8 mouse cellular contexts compared by ENCODE assay signal in the genomic region with DNA sequence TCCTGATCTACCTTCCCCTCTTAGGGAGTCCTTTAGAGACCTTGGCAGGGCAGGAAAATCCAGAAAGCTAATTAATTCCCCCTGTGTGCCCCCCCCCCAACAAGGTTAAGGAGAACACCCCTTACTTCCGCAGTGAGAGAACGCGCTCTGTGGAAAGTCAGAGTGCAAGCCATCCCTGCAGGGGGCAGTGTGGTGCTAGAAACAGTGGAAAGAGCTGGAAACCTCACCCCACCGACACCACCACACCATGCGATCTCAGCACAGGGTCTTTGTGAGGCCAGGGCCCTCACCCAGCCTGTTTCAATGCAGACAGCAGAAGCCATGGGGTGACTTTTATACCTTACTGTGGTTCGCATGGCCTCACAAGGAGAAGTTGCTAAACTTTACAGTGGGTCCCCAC. TPM values are rescaled to one million over a fixed set of nuclear protein-coding genes. Genes with fewer than 3 reads are reported as not detected.
A peak's percentile ranks its signal among the peaks of the same experiment; 100 is the strongest.
DNase-seq lines count a peak whose midpoint lies in the region; ATAC-seq and TF ChIP-seq lines count a peak whose summit lies in the region.

No protein-coding gene starts in this region.

- H3K36me3 ChIP-seq in testis, adult 2 months (ENCODE audit: control insufficient read depth, insufficient read depth, low read length), result no peaks in the 10 kb centered on the region
- H3K36me3 ChIP-seq in embryonic facial prominence, embryonic 14.5 days (ENCODE audit: control insufficient read depth, insufficient read depth, low read length), result no peaks in the 10 kb centered on the region
- H3K36me3 ChIP-seq in heart, postnatal 0 days (replicated peaks; ENCODE audit: control insufficient read depth, insufficient read depth, low read length), result no peaks in the 10 kb centered on the region
- no peaks in the 10 kb centered on the region for H3K36me3 ChIP-seq in liver, embryonic 15.5 days (replicated peaks)
- 0 out of 2 replicates have a peak, but pooled peaks cover 2% of the 10 kb centered on the region for H3K36me3 ChIP-seq in neural tube, embryonic 13.5 days

- TF ChIP-seq POLR2A in testis, adult 2 months (IDR thresholded peaks at IDR 0.05; ENCODE audit: control insufficient read depth, low read depth, low read length), result no peak

- no peak for DNase-seq in testis, postnatal 14 days (ENCODE audit: low spot score)
- peak; percentile 82 for DNase-seq in embryonic facial prominence, embryonic 14.5 days (ENCODE audit: low spot score)
- DNase-seq in heart, postnatal 0 days (ENCODE audit: low spot score), result peak; percentile 63
- DNase-seq in kidney, postnatal 14 days, result peak; percentile 87
- DNase-seq in thymus, postnatal 10 days (ENCODE audit: low spot score in 2 of 2), result peak; percentile 12 to 64

- H3K4me2 ChIP-seq in embryonic facial prominence, embryonic 14.5 days (ENCODE audit: low read depth, low read length), result no peak overlapping the region
- H3K4me2 ChIP-seq in heart, postnatal 0 days (ENCODE audit: low read depth, low read length), result no peak overlapping the region
- H3K4me2 ChIP-seq in liver, embryonic 15.5 days, result no peak overlapping the region
- H3K4me2 ChIP-seq in neural tube, embryonic 13.5 days, result no peak overlapping the region

- H3K4me3 ChIP-seq in testis, adult 2 months (ENCODE audit: control insufficient read depth, low read depth, low read length), result no peak overlapping the region
- H3K4me3 ChIP-seq in embryonic facial prominence, embryonic 14.5 days (ENCODE audit: low read depth, low read length), result no peak overlapping the region
- no peak overlapping the region for H3K4me3 ChIP-seq in heart, postnatal 0 days (ENCODE audit: low read depth, low read length)
- H3K4me3 ChIP-seq in liver, embryonic 15.5 days (replicated peaks), result no peak overlapping the region
- no peak overlapping the region for H3K4me3 ChIP-seq in neural tube, embryonic 13.5 days

- 10% methylated on average over 6 of the region's 6 CpGs for WGBS in embryonic facial prominence, embryonic 14.5 days
- WGBS in heart, postnatal 0 days, result 14% methylated on average over 6 of the region's 6 CpGs
- WGBS in liver, embryonic 15.5 days (ENCODE audit: insufficient replicate concordance), result 17% methylated on average over 6 of the region's 6 CpGs
- WGBS in neural tube, embryonic 13.5 days, result 15% methylated on average over 6 of the region's 6 CpGs

- peak; percentile 66; the same call in 1 of the 2 replicates for TF ChIP-seq CTCF in testis, adult 2 months (IDR thresholded peaks at IDR 0.05; ENCODE audit: control insufficient read depth, insufficient read depth, insufficient replicate concordance, low read depth, low read length)
- TF ChIP-seq CTCF in heart, postnatal 0 days (IDR thresholded peaks at IDR 0.05; ENCODE audit: low read depth), result peak; percentile 89

- H3K9ac ChIP-seq in embryonic facial prominence, embryonic 14.5 days (ENCODE audit: low read depth, low read length), result no peak overlapping the region
- H3K9ac ChIP-seq in heart, postnatal 0 days (replicated peaks; ENCODE audit: low read depth, low read length), result no peak overlapping the region
- H3K9ac ChIP-seq in liver, embryonic 15.5 days, result no peak overlapping the region
- no peak overlapping the region for H3K9ac ChIP-seq in neural tube, embryonic 13.5 days

- no peaks in the 10 kb centered on the region for H3K9me3 ChIP-seq in embryonic facial prominence, embryonic 14.5 days (ENCODE audit: control insufficient read depth, low read length)
- H3K9me3 ChIP-seq in heart, postnatal 0 days (replicated peaks; ENCODE audit: control insufficient read depth, low read length), result no peaks in the 10 kb centered on the region
- H3K9me3 ChIP-seq in liver, embryonic 15.5 days (replicated peaks), result no peaks in the 10 kb centered on the region
- no peaks in the 10 kb centered on the region for H3K9me3 ChIP-seq in neural tube, embryonic 13.5 days

- peak; percentile 79 for ATAC-seq in embryonic facial prominence, embryonic 14.5 days (ENCODE audit: low read depth)
- peak; percentile 64; the same call in 1 of the 2 replicates for ATAC-seq in heart, postnatal 0 days (ENCODE audit: insufficient read depth, low read depth)
- 0 out of 2 replicates have a peak, but pooled peaks have one; percentile 28 for ATAC-seq in liver, embryonic 15.5 days (ENCODE audit: insufficient read depth)
- peak; percentile 41 for ATAC-seq in neural tube, embryonic 13.5 days (ENCODE audit: low read depth)

- H3K27ac ChIP-seq in testis, adult 2 months (ENCODE audit: control insufficient read depth, insufficient read depth, low read depth, low read length), result no peak overlapping the region
- no peak overlapping the region for H3K27ac ChIP-seq in embryonic facial prominence, embryonic 14.5 days (replicated peaks; ENCODE audit: low read depth, low read length)
- no peak overlapping the region for H3K27ac ChIP-seq in heart, postnatal 0 days (ENCODE audit: low read depth)
- H3K27ac ChIP-seq in liver, embryonic 15.5 days (replicated peaks), result no peak overlapping the region
- no peak overlapping the region for H3K27ac ChIP-seq in neural tube, embryonic 13.5 days (replicated peaks)

- no peak for TF ChIP-seq EP300 in heart, postnatal 0 days (IDR thresholded peaks at IDR 0.05; ENCODE audit: low read depth)

- no peaks in the 10 kb centered on the region for H3K27me3 ChIP-seq in testis, adult 2 months (ENCODE audit: control insufficient read depth, insufficient read depth, low read length)
- H3K27me3 ChIP-seq in embryonic facial prominence, embryonic 14.5 days (replicated peaks; ENCODE audit: control insufficient read depth, insufficient read depth, low read length), result no peaks in the 10 kb centered on the region
- H3K27me3 ChIP-seq in heart, postnatal 0 days (ENCODE audit: control insufficient read depth, insufficient read depth, low read length), result peaks cover 20% of the 10 kb centered on the region
- H3K27me3 ChIP-seq in liver, embryonic 15.5 days, result 0 out of 2 replicates have a peak, but pooled peaks cover 8% of the 10 kb centered on the region
- H3K27me3 ChIP-seq in neural tube, embryonic 13.5 days, result no peaks in the 10 kb centered on the region

- no peaks in the 10 kb centered on the region for H3K4me1 ChIP-seq in testis, adult 2 months (ENCODE audit: control insufficient read depth, insufficient read depth, low read length)
- no peaks in the 10 kb centered on the region for H3K4me1 ChIP-seq in embryonic facial prominence, embryonic 14.5 days (ENCODE audit: control insufficient read depth, insufficient read depth, low read length)
- no peaks in the 10 kb centered on the region for H3K4me1 ChIP-seq in heart, postnatal 0 days (ENCODE audit: control insufficient read depth, insufficient read depth)
- no peaks in the 10 kb centered on the region for H3K4me1 ChIP-seq in liver, embryonic 15.5 days (replicated peaks)
- peaks cover 16% of the 10 kb centered on the region for H3K4me1 ChIP-seq in neural tube, embryonic 13.5 days (replicated peaks)

RNA-seq across cellular contexts. Expression of a gene that starts 44.2 kb away (rescaled TPM):
- 0.67 and 0.88 TPM in 2 replicates for polyA plus RNA-seq in testis, adult 2 months (2012; rRNA removed)
- 3.4 and 3.8 TPM in 2 replicates for polyA plus RNA-seq in embryonic facial prominence, embryonic 14.5 days (2014; fragmentation: Nextera tagmentation; extraction: Ambion mirVana)
- 0.34 and 2.6 TPM in 2 replicates for total RNA-seq in heart, postnatal 0 days (2014; rRNA removed; ENCODE audit: low replicate concordance)
- polyA plus RNA-seq in heart, postnatal 0 days (2015; fragmentation: Nextera tagmentation; extraction: Ambion mirVana), result 0.07 and 0.08 TPM in 2 replicates
- 0.03 and 0.05 TPM in 2 replicates for polyA plus RNA-seq in liver, embryonic 15.5 days (2015; fragmentation: Nextera tagmentation; extraction: Ambion mirVana)
- polyA plus RNA-seq in neural tube, embryonic 13.5 days (2015; fragmentation: Nextera tagmentation; extraction: Ambion mirVana), result 10.5 and 11.8 TPM in 2 replicates

Comparison
In these comparisons a context has a peak if more than half of its experiments do, and no peak if none do; other contexts are left out.
1. ATAC-seq: peak in every context shown above with its lines; median percentile 79 in embryonic facial prominence, embryonic 14.5 days; 64 in heart, postnatal 0 days; 41 in neural tube, embryonic 13.5 days; 28 in liver, embryonic 15.5 days.